Mouse (Mus musculus): ENCODE data around the gene Npb. TPM values are rescaled to one million over a fixed set of nuclear protein-coding genes. Genes with fewer than 3 reads are reported as not detected.
"Not testable (repeated sequence)": the region's sequence is repeated elsewhere in the genome, so short reads cannot be mapped to it uniquely, and the experiment has no call there.

Gene Npb
- polyA plus RNA-seq, 1 experiment from 2014 or later = 0.63 TPM

GRCm38 (mm10) chr11:120582982-120583293 lies 25.3 kb upstream of the Npb start:
- Histone ChIP-seq H3K27ac (0 out of 2 replicates have a peak overlapping the region, but pooled peaks have one; percentile 99), H3K36me3 (peaks cover 77% of the 10 kb centered on the region), H3K4me1 (replicated peaks) (peaks cover 40% of the 10 kb centered on the region)
- WGBS = 89% methylated on average over 2 of the region's 2 CpGs
- not testable (repeated sequence) for H3K4me3 ChIP-seq; H3K27me3 ChIP-seq (ENCODE audit: insufficient read depth, poor library complexity, severe bottlenecking); DNase-seq (ENCODE audit: low spot score); H3K9me3 ChIP-seq

- H3K27ac ChIP-seq = no peak overlapping the region
- H3K4me1 ChIP-seq (replicated peaks) = peaks cover 30% of the 10 kb centered on the region
- no peak overlapping the region for H3K4me3 ChIP-seq
- 96% methylated on average over 1 of the region's 1 CpGs for WGBS
- H3K27me3 ChIP-seq (ENCODE audit: insufficient read depth, poor library complexity, severe bottlenecking) = no peaks in the 10 kb centered on the region
- DNase-seq (ENCODE audit: low spot score) = no peak
- H3K36me3 ChIP-seq = peaks cover 76% of the 10 kb centered on the region
- H3K9me3 ChIP-seq = peaks cover 4% of the 10 kb centered on the region
Measured at GRCm38 (mm10) chr11:120583937-120584336, 24.3 kb upstream of the Npb start.

GRCm38 (mm10) chr11:120588531-120588930 lies 19.7 kb upstream of the Npb start:
- peaks cover 99% of the 10 kb centered on the region for H3K36me3 ChIP-seq

GRCm38 (mm10) chr11:120597240-120598235 lies 10.7 kb upstream of the Npb start:
- peak; percentile 35 for DNase-seq (ENCODE audit: low spot score)

More at GRCm38 (mm10) chr11:120588531-120588930, 19.7 kb upstream of the Npb start:
- Histone ChIP-seq H3K4me3 (no peak overlapping the region), H3K9me3 (peaks cover 4% of the 10 kb centered on the region), H3K27ac (no peak overlapping the region), H3K27me3 (ENCODE audit: insufficient read depth, poor library complexity, severe bottlenecking) (no peaks in the 10 kb centered on the region), H3K4me1 (replicated peaks) (no peaks in the 10 kb centered on the region)
- DNase-seq (ENCODE audit: low spot score) = no peak
- 97% methylated on average over 6 of the region's 6 CpGs for WGBS

GRCm38 (mm10) chr11:120598283-120598989 lies 9.8 kb upstream of the Npb start, which contains the start of the genes Alyref and Anapc11:
Gene Alyref, minus strand, starts transcription at chr11:120598365.
Gene Anapc11, plus strand, starts transcription at chr11:120598421.
- under 1% methylated on average over 88 of the region's 88 CpGs for WGBS

More at GRCm38 (mm10) chr11:120597240-120598235, 10.7 kb upstream of the Npb start:
- Histone ChIP-seq H3K4me3 (peak overlapping the region; percentile 91), H3K9me3 (no peaks in the 10 kb centered on the region), H3K27me3 (ENCODE audit: insufficient read depth, poor library complexity, severe bottlenecking) (no peaks in the 10 kb centered on the region), H3K4me1 (replicated peaks) (peaks cover 42% of the 10 kb centered on the region), H3K27ac (peak overlapping the region; percentile 99), H3K36me3 (peaks cover 77% of the 10 kb centered on the region)
- WGBS = 5% methylated on average over 98 of the region's 99 CpGs

GRCm38 (mm10) chr11:120598990-120599549 lies 9.2 kb upstream of the Npb start:
- Histone ChIP-seq H3K27me3 (ENCODE audit: insufficient read depth, poor library complexity, severe bottlenecking) (no peaks in the 10 kb centered on the region), H3K4me3 (peak overlapping the region; percentile 91), H3K27ac (peak overlapping the region; percentile 99), H3K4me1 (replicated peaks) (peaks cover 42% of the 10 kb centered on the region), H3K36me3 (peaks cover 77% of the 10 kb centered on the region), H3K9me3 (no peaks in the 10 kb centered on the region)
- WGBS = 53% methylated on average over 17 of the region's 17 CpGs
- no peak for DNase-seq (ENCODE audit: low spot score)

More at GRCm38 (mm10) chr11:120598283-120598989, 9.8 kb upstream of the Npb start, which contains the start of the genes Alyref and Anapc11:
- H3K4me3 ChIP-seq = peak within 1 kb of the TSS; percentile 91
- peak; percentile 94 for DNase-seq (ENCODE audit: low spot score)
- peaks cover 77% of the 10 kb centered on the region for H3K36me3 ChIP-seq
- H3K27me3 ChIP-seq (ENCODE audit: insufficient read depth, poor library complexity, severe bottlenecking) = no peaks in the 10 kb centered on the region
- H3K9me3 ChIP-seq = no peaks in the 10 kb centered on the region
- peak within 1 kb of the TSS; percentile 99 for H3K27ac ChIP-seq
- H3K4me1 ChIP-seq (replicated peaks) = peaks cover 42% of the 10 kb centered on the region

- WGBS = 96% methylated on average over 3 of the region's 3 CpGs
- H3K27me3 ChIP-seq (ENCODE audit: insufficient read depth, poor library complexity, severe bottlenecking) = no peaks in the 10 kb centered on the region
- H3K4me3 ChIP-seq = no peak overlapping the region
- no peak for DNase-seq (ENCODE audit: low spot score)
- peaks cover 77% of the 10 kb centered on the region for H3K36me3 ChIP-seq
- H3K9me3 ChIP-seq = no peaks in the 10 kb centered on the region
- H3K27ac ChIP-seq = no peak overlapping the region
- peaks cover 35% of the 10 kb centered on the region for H3K4me1 ChIP-seq (replicated peaks)
Measured at GRCm38 (mm10) chr11:120600716-120601115, 7.6 kb upstream of the Npb start.

- no peak overlapping the region for H3K4me3 ChIP-seq
- H3K9me3 ChIP-seq = no peaks in the 10 kb centered on the region
- peaks cover 79% of the 10 kb centered on the region for H3K36me3 ChIP-seq
- peaks cover 22% of the 10 kb centered on the region for H3K27me3 ChIP-seq (ENCODE audit: insufficient read depth, poor library complexity, severe bottlenecking)
- no peak for DNase-seq (ENCODE audit: low spot score)
- H3K4me1 ChIP-seq (replicated peaks) = peaks cover 32% of the 10 kb centered on the region
- WGBS = 90% methylated on average over 2 of the region's 2 CpGs
- H3K27ac ChIP-seq = no peak overlapping the region
Measured at GRCm38 (mm10) chr11:120603545-120603944, 4.7 kb upstream of the Npb start.

- no peak for DNase-seq (ENCODE audit: low spot score)
- Histone ChIP-seq H3K27me3 (ENCODE audit: insufficient read depth, poor library complexity, severe bottlenecking) (peaks cover 35% of the 10 kb centered on the region), H3K9me3 (no peaks in the 10 kb centered on the region), H3K36me3 (peaks cover 87% of the 10 kb centered on the region), H3K27ac (no peak overlapping the region), H3K4me1 (replicated peaks) (peaks cover 28% of the 10 kb centered on the region), H3K4me3 (no peak overlapping the region)
- 90% methylated on average over 7 of the region's 7 CpGs for WGBS
Measured at GRCm38 (mm10) chr11:120605667-120606066, 2.6 kb upstream of the Npb start.

GRCm38 (mm10) chr11:120606764-120607163 lies 1.5 kb upstream of the Npb start:
- H3K4me3 ChIP-seq = no peak overlapping the region
- H3K27ac ChIP-seq = peak overlapping the region; percentile 29; the same call in 1 of the 2 replicates
- H3K9me3 ChIP-seq = no peaks in the 10 kb centered on the region
- peaks cover 28% of the 10 kb centered on the region for H3K4me1 ChIP-seq (replicated peaks)
- DNase-seq (ENCODE audit: low spot score) = no peak
- H3K27me3 ChIP-seq (ENCODE audit: insufficient read depth, poor library complexity, severe bottlenecking) = peaks cover 35% of the 10 kb centered on the region
- H3K36me3 ChIP-seq = peaks cover 89% of the 10 kb centered on the region
- 73% methylated on average over 4 of the region's 4 CpGs for WGBS

- H3K36me3 ChIP-seq = peaks cover 89% of the 10 kb centered on the region
- H3K4me1 ChIP-seq (replicated peaks) = peaks cover 31% of the 10 kb centered on the region
- 38% methylated on average over 8 of the region's 8 CpGs for WGBS
- H3K4me3 ChIP-seq = 0 out of 2 replicates have a peak overlapping the region, but pooled peaks have one; percentile 13
- H3K27me3 ChIP-seq (ENCODE audit: insufficient read depth, poor library complexity, severe bottlenecking) = peaks cover 35% of the 10 kb centered on the region
- no peaks in the 10 kb centered on the region for H3K9me3 ChIP-seq
- no peak overlapping the region for H3K27ac ChIP-seq
- no peak for DNase-seq (ENCODE audit: low spot score)
Measured at GRCm38 (mm10) chr11:120609250-120609649, 973 bp downstream of the Npb start.

GRCm38 (mm10) chr11:120610477-120611046 lies 2.3 kb downstream of the Npb start:
- Histone ChIP-seq H3K36me3 (peaks cover 87% of the 10 kb centered on the region), H3K27ac (no peak overlapping the region), H3K4me1 (replicated peaks) (peaks cover 38% of the 10 kb centered on the region), H3K4me3 (no peak overlapping the region), H3K27me3 (ENCODE audit: insufficient read depth, poor library complexity, severe bottlenecking) (peaks cover 35% of the 10 kb centered on the region), H3K9me3 (no peaks in the 10 kb centered on the region)
- 85% methylated on average over 9 of the region's 9 CpGs for WGBS
- no peak for DNase-seq (ENCODE audit: low spot score)

All from hindbrain, embryonic 10.5 days (tissue).